Mouse (Mus musculus) c-Kit-negative CD71-positive TER-119-positive erythroid progenitor cells, embryonic 14.5 days (primary cell): ENCODE results near the gene Cdh1.

Source experiments
- DNase-seq: peaks from one replicate; pipeline ENCODE4 v3.0.0-alpha.2; 2013; ENCODE audit warnings: low read depth, low spot score

Gene Cdh1

DNA sequence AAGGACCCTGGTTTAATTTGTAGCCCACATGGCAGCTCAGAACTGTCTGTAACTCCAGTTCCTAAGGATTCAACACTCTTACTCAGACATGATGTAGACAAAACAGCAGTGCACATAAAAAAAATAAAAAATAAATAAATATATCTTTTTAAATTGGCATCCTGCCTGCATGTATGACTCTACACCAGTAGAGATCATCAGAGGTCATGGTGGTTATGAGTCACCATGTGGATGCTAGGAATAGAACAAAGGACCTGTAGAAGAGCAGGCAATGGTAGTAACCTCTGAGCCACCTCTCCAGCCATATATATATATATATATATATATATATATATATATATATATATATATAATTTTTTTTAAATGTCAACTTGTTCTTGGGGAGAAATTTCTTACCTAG, 52.9 kb downstream of the Cdh1 start:
- no peak for DNase-seq

DNA sequence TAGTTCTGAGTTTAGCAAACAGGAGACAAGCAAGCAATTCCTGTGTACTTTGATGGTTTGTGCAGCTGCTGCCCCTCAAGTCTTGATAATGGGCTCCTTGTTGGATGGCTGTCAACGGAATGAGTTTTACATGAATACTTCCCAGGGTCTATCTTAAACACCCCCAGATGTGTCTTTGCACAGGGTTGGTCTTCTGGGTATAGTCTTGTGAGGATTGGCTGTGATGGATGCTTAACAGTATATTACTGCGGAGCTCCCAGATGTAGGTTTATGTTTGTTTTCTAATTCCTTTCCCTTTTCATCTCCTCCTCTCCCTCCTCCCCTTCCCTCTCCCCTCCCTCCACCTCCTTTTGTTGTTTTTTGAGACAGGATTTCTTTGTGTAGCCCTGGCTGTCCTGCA, 69.6 kb downstream of the Cdh1 start:
- DNase-seq: no peak

DNA sequence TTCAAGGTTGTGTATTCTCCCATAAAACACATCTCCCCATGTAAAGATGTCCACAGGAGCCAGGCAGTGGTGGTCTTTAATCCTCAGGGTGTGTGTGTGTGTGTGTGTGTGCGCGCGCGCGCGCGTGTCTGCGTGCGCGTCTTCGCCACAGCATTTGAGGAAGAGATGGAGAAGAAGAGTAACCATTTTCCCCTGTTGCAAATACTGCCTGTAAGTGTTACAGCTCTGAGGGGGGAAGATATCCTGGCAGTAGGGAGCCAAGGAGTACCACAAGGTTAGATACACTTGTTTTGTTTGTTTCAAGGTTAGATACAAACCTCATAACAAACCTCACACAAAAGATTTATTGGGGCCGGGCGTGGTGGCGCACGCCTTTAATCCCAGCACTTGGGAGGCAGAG, 71.2 kb downstream of the Cdh1 start:
- no peak for DNase-seq

DNA sequence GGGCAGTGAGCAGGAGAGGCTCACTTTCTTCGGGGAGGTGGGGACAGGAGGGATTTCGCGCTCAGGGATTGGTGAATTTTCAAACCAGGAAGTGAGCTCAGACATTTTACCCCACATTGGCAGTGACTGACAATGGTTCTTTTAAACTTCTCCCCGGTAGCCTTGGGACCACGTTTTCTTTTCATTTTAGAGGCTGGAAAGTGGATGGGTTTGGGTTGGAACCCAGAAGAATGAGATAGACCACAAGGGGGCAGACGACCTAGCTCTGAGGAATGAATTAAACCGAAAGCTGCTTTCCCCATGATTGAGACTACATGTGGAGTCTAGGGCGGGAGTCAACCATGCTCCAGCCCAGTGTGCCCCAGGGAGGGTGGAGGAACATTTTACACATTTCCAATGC, 71.7 kb downstream of the Cdh1 start:
- DNase-seq: no peak

DNA sequence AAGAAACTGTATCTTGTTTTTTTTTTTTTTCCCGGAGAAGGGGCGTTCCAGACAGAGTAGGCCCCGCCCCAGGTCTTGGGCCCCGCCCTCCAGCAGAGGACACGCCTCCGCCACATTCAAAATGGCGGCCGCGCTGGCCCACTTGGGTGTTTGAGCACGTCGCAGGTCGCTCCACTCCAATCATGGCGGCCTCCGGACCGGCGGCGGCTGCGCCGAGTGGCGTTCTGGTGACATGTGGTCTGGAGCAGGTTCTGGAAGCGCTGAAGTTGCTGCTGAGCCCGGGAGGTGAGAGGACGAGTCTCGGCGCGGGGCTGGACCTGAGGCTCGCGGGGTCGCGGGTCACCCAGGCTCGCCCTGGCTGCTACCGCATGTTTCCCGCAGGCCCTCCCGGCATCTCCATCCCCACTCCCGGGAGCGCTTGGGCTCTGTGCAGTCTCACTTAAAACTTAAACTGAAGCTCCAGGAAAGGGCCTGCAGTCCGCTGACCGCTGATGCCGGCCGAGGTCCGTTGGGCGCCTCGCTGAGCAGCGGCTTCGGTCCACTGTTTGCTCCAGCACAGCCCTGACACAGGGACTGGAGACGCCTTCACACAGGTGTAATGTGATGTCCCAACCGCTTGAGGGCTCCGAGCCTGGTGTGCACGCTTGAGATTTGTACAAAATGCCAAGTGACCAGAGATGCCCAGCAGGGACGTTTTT, 80.0 kb downstream of the Cdh1 start, which contains the start of gene Tango6:
TSS of gene Tango6 (plus strand) at position 98 of the 698 bp plus-strand sequence.
- peak; percentile 72 for DNase-seq

DNA sequence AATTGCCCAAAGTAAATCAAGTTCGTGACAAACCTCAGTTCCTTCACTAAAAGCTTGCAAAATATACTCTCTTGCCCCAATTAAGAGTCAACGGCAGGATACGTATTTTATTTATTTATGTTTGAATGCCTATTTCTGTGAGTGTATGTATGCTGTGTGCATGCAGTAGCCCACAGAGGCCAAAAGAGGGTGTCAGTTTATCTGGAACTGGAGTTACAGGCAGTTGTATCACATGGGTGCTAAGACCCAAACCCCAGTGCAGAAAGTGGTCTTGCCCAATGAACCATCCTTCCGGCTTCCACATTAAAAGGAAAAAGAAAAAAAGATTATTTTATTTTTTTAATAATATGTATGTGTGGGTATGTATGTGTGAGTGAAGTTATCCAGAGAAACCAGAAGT, 81.2 kb downstream of the Cdh1 start:
- no peak for DNase-seq

DNA sequence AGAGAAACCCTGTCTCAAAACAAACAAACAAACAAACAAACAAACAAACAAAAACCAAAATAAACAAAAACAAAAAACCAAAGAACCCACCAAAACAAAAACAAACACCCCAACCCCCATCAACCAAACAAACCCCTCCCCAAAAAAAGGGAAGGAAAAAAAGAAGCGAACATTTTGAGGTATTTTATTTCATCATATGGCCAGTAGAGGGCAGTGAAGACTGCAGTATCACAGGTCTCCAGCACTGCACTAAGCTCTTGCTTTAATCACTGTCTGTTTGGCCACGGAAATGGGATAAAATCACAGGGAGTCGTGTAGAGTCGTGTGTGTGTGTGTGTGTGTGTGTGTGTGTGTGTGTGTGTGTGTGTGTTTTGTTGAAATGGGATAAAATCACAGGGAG, 84.3 kb downstream of the Cdh1 start:
- no peak for DNase-seq

DNA sequence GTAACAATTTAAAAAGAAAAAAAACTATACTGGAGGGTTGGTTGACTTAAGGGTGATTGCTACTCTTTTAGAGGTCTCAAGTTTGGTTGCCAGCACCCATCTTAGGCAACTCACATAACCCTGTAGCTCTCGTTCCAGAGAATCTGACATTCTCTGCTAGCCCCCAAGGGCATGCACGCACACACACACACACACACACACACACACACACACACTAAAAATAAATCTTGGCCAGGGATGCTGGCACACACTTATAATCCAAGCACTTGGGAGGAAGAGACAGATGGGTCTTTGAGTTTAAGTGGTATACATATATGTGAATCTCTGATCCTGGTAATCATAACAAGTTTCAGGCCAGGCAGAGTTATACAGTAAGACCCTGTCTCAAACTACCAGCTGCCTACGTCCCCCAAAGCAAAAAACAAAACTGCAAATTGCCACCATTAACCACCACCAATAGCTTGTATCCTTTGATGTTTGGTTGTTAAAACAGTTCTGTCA, 94.6 kb downstream of the Cdh1 start:
- DNase-seq: no peak

DNA sequence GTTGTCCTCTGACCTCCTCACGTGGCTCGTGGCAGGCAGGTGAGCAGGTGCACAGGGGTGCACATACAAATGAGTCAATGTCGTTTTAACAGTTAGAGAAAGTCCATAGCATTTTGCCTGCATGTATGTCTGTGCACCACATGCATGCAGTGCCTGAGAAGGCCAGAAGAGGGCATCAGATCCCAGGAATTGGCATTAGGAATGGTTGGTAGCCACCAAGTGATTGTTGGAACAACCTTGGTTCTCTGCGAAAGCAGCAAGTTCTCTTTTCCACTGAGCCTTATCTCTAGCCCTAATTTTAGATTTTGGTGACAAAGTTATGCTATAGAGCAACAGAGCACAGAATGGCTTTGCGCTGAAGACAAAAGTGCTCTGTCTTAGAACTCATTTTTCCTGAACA, 96.4 kb downstream of the Cdh1 start:
- DNase-seq: peak; percentile 13

DNA sequence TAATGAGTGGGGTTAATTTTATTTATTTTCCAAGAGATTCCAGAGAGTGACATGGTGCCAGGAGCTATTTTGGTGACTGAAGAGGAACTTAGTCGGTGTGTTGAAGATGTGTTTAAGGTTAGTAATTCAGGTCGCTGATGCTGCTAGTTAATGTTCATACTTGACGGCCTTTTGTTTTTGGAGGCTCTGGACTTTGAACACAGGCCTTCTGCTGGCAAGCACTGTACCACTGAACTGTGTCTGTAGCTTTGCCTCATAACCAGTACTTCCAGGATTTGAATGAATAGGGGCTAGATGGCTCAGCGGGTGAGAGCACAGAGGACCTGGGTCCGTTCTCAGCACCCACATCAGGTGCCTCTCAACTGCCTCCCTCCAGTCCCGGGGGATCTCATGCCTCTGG, 97.0 kb downstream of the Cdh1 start:
- DNase-seq: no peak

DNA sequence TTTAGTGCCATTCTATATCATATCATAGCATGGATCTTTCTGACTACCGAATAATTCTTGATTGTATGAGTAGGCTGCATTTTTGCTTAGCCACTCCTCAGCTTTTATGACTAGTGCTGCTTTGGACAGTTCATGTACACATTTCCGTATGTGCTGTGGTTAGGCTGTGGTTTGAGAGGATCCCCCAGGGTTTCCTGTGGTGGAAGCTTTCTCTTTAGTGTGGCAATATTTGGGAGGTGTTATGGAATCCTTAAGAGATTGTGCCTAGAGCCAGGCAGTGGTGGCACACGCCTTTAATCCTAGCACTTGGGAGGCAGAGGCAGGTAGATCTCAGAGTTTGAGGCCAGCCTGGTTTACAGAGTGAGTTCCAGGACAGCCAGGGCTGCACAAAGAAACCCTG, 98.2 kb downstream of the Cdh1 start:
- no peak for DNase-seq

DNA sequence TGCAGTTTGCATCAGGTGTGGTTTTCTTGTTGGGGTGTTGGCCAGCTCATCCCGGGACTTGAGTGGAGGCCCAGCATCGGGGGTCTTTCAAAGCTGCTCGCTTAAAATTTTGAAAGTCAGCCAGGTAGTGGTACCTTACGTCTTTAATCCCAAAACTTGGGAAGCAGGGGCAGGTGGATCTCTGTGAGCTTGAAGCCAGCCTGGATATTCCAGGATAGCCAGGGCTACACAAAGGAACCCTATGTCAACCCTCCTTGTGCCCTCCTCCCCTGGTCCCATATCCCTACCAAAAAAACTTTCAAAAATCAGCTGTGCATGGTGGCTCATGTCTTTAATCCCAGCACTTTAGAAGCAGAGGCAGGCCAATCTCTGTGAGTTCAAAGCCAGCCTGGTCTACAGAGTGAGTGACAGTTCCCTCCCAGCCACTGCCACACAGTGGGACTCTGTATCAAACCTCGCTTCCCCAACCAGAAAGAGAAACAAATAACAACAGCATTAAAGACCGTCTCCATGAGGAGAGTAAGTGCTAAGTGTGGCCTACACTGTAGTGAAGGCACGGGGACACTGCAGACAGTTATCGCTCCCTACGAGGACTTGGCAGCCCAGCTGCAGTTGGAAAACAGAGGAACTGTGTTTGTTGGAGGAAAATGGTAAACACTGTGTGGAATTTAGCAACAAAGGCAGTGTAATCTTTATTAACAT, 101.2 kb downstream of the Cdh1 start:
- no peak for DNase-seq

DNA sequence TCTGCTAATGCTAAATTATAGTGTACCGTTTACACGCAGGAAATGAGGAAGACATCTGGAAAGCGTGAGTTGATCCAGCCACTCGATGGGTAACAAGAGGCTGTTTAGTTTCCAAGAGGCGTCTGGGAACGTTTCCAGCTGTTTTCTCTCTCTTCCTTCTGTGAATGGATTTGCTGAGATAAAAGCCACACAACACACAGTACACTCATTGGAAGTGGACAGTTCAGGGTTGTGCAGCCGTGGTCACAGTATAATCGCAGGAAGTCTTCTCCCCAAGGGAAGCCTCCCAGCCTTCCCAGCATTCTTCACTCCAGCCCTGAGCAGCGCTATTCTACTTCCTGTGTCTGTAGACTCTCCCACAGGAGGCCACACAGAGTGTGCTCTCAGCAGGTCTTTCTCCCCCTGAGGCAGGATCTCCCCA, 101.8 kb downstream of the Cdh1 start:
- DNase-seq: no peak

DNA sequence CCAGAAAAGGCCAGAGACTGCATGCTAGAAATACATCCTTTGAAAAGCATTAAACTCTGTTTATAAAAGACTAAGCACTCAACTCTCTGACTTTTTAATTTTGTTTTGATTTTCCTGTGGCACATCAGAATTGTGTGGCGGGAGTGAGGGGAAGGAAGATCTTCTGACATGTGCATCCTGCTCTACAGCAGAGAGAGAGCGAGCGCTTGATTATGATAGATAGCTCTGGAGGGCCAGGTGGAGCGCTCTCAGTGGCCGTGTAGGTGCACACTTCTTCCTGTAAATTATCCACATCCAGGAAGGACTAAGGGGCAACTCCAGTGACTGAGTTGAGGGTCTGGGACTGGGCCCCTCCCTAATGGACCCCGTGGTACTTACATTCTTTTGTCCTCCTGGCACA, 103.0 kb downstream of the Cdh1 start:
- no peak for DNase-seq

DNA sequence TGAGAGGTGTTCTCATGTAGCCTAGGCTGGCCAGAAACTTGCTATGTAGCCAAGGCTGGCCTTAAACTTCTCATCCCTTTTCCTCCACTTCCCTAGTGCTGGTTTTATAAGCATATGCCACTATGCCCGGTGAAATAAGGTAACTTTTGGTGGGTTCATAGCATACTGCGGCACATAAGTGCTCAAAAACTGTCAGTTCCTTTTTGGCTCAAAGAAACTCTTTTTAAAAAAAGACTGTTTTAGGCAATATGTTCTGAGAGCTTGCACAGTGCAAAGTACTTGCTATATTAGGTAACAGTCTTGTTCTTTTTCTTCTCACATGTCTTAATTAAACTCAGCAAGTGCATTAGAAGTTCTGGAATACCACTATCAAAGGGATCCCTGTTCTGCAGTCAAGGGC, 106.9 kb downstream of the Cdh1 start:
- DNase-seq: no peak

DNA sequence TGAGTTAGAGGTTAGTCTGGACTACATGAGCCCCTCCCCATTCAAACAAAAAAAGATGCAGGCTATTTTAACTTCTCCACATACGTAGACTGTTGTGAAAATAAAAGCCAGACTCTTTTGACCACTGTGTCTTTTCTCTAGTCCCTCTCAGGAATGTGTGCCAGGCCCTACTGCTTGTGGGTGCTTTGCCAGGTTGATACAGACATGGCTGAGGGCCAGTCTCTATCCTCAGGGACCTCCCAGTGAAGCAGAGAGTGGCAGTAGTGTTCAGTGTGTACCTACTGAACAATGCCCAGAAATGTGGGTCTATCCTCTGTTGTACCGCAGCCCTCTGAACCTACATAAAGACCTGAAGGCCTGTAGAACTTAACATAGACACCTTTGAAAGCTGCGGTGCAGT, 109.3 kb downstream of the Cdh1 start:
- no peak for DNase-seq

DNA sequence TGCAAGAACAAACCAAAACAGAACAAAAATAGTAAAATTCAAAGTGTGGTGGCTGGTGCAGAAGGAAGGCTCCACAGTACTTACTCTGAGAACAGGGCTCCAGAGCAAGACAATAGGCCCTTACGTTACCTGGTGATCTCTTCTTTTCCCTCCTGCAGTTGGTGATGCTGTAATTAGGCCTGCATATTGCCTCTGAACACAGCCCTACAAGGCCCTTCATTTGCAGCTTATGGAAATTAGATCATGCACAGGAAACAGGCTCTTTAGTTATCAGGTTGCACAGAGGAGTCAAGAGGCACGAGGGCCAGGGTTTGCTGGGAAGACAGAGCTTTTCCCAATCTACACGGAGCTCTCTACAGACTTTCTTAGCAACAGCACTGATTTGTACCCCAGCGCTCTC, 111.1 kb downstream of the Cdh1 start:
- DNase-seq: no peak

DNA sequence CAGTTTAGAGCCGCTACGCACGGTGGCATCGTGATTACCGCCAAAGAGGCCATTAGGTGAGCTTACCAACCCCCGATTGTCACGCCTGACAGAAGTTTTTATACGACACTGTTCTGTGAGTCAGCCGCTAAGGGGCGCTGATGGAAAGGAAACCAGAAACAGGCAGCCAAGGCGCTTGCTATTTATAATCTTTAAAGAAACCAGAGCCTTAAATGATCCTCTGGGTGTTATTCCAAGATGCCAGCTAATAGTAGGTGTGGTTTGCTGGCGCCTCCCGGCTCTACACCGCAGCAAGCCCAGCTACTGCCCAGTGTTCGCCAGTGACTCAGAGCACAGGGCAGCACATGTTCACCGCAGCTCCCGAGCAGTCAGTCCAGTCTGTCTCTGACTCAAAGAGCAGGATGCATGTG, 114.9 kb downstream of the Cdh1 start:
- no peak for DNase-seq
